Mouse (Mus musculus): ENCODE results near the gene Gm45337. TPM values are rescaled to one million over a fixed set of nuclear protein-coding genes. Genes with fewer than 3 reads are reported as not detected.

Gm45337 gene
- not detected for polyA plus RNA-seq (2014; fragmentation: Illumina TruSeq; extraction: RNeasy Lipid Tissue Mini Kit (QIAGEN cat#74804); ENCODE audit: low read depth, low replicate concordance)

DNA sequence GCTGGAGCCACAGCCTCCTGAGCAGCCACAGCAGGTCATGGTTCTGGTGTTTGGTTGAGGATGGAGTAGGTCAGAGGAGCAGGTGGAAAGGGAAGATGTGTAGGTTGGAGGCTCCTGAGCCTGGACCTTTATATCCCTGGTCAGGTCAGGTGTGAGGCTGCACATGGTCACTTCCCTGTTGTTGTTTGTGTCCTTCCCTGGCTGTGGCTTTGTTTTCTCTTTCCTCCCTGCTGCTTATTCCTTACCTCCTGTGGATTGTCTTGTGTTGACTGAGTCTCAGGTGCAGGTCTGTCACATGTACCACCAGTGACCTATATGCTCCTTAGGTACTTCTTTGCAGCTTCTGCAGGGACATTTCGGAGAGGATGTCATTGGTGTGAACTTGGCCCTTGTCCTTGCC lies at the start of gene Gm45337:
TSS of gene Gm45337 (minus strand) at position 101 of the 400 bp plus-strand sequence.

GRCm38 (mm10) chr7:142190289-142190688 lies 45.9 kb upstream of the Gm45337 start, which contains the start of gene Gm10153:
Gene Gm10153 (minus strand): TSS chr7:142190389.

GRCm38 (mm10) chr7:142175905-142176304 lies 31.5 kb upstream of the Gm45337 start, which contains the start of gene Krtap5-2:
Gene Krtap5-2 (minus strand): TSS chr7:142176005.

GRCm38 (mm10) chr7:142165639-142166038 lies 21.2 kb upstream of the Gm45337 start, which contains the start of gene Gm4553:
Gene Gm4553 (minus strand): TSS chr7:142165739.

GRCm38 (mm10) chr7:142157013-142157412 lies 12.6 kb upstream of the Gm45337 start, which contains the start of gene Gm29735:
Gene Gm29735 (minus strand): TSS chr7:142157113.

GRCm38 (mm10) chr7:142135934-142136333 lies 8.5 kb downstream of the Gm45337 start, which contains the start of gene Gm39115:
Gene Gm39115 (minus strand): TSS chr7:142136034.

DNA sequence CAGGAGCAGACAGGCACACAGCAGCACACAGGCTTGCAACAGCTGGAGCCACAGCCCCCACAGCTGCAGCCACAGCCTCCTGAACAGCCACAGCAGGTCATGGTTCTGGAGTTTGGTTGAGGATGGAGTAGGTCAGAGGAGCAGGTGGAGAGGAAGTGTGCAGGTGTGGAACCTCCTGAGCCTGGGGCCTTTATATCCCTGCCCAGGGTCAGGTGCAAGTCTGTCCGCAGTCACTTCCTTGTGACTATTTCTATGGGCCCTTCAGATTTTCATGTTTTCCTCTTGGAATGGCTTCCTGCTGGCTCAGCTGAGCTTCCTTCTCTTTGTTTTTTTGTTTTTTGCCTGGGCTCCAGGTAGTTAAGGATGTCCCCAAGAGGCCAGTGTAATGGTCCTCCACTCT lies 23.8 kb downstream of the Gm45337 start, which contains the start of gene Gm45618:
TSS of gene Gm45618 (minus strand) at position 101 of the 400 bp plus-strand sequence.

GRCm38 (mm10) chr7:142095183-142095931 lies 49.0 kb downstream of the Gm45337 start, which contains the start of gene Dusp8:
Gene Dusp8 (minus strand): TSS chr7:142095843.

Other genes starting within 250 kb of the Gm45337 start
- 61.8 TPM for gene Tollip, start 226.1 kb downstream of the Gm45337 start, polyA plus RNA-seq (2014; fragmentation: Illumina TruSeq; extraction: RNeasy Lipid Tissue Mini Kit (QIAGEN cat#74804); ENCODE audit: low read depth, low replicate concordance)
- gene Brsk2, start 194.9 kb downstream of the Gm45337 start, polyA plus RNA-seq (2014; fragmentation: Illumina TruSeq; extraction: RNeasy Lipid Tissue Mini Kit (QIAGEN cat#74804); ENCODE audit: low read depth, low replicate concordance) = 1.3 TPM
- 41.4 TPM for gene Mob2, start 83.5 kb downstream of the Gm45337 start, polyA plus RNA-seq (2014; fragmentation: Illumina TruSeq; extraction: RNeasy Lipid Tissue Mini Kit (QIAGEN cat#74804); ENCODE audit: low read depth, low replicate concordance)
- 7.1 TPM for gene Dusp8, start 48.8 kb downstream of the Gm45337 start, polyA plus RNA-seq (2014; fragmentation: Illumina TruSeq; extraction: RNeasy Lipid Tissue Mini Kit (QIAGEN cat#74804); ENCODE audit: low read depth, low replicate concordance)
- not detected for gene Gm45618, start 23.9 kb downstream of the Gm45337 start, polyA plus RNA-seq (2014; fragmentation: Illumina TruSeq; extraction: RNeasy Lipid Tissue Mini Kit (QIAGEN cat#74804); ENCODE audit: low read depth, low replicate concordance)
- not detected for gene Gm39115, start 8.6 kb downstream of the Gm45337 start, polyA plus RNA-seq (2014; fragmentation: Illumina TruSeq; extraction: RNeasy Lipid Tissue Mini Kit (QIAGEN cat#74804); ENCODE audit: low read depth, low replicate concordance)
- not detected for gene Gm29735, start 12.5 kb upstream of the Gm45337 start, polyA plus RNA-seq (2014; fragmentation: Illumina TruSeq; extraction: RNeasy Lipid Tissue Mini Kit (QIAGEN cat#74804); ENCODE audit: low read depth, low replicate concordance)
- not detected for gene Gm4553, start 21.1 kb upstream of the Gm45337 start, polyA plus RNA-seq (2014; fragmentation: Illumina TruSeq; extraction: RNeasy Lipid Tissue Mini Kit (QIAGEN cat#74804); ENCODE audit: low read depth, low replicate concordance)
- not detected for gene Krtap5-2, start 31.4 kb upstream of the Gm45337 start, polyA plus RNA-seq (2014; fragmentation: Illumina TruSeq; extraction: RNeasy Lipid Tissue Mini Kit (QIAGEN cat#74804); ENCODE audit: low read depth, low replicate concordance)
- not detected for gene Gm10153, start 45.8 kb upstream of the Gm45337 start, polyA plus RNA-seq (2014; fragmentation: Illumina TruSeq; extraction: RNeasy Lipid Tissue Mini Kit (QIAGEN cat#74804); ENCODE audit: low read depth, low replicate concordance)
- not detected for gene Krtap5-3, start 56.8 kb upstream of the Gm45337 start, polyA plus RNA-seq (2014; fragmentation: Illumina TruSeq; extraction: RNeasy Lipid Tissue Mini Kit (QIAGEN cat#74804); ENCODE audit: low read depth, low replicate concordance)
- gene Gm7579, start 67.3 kb upstream of the Gm45337 start, polyA plus RNA-seq (2014; fragmentation: Illumina TruSeq; extraction: RNeasy Lipid Tissue Mini Kit (QIAGEN cat#74804); ENCODE audit: low read depth, low replicate concordance) = not detected
- gene Krtap5-5, start 85.4 kb upstream of the Gm45337 start, polyA plus RNA-seq (2014; fragmentation: Illumina TruSeq; extraction: RNeasy Lipid Tissue Mini Kit (QIAGEN cat#74804); ENCODE audit: low read depth, low replicate concordance) = not detected
- gene Gm40460, start 96.5 kb upstream of the Gm45337 start, polyA plus RNA-seq (2014; fragmentation: Illumina TruSeq; extraction: RNeasy Lipid Tissue Mini Kit (QIAGEN cat#74804); ENCODE audit: low read depth, low replicate concordance) = not detected
- gene Gm2431, start 113.7 kb upstream of the Gm45337 start, polyA plus RNA-seq (2014; fragmentation: Illumina TruSeq; extraction: RNeasy Lipid Tissue Mini Kit (QIAGEN cat#74804); ENCODE audit: low read depth, low replicate concordance) = not detected
- gene Gm4559, start 129.8 kb upstream of the Gm45337 start, polyA plus RNA-seq (2014; fragmentation: Illumina TruSeq; extraction: RNeasy Lipid Tissue Mini Kit (QIAGEN cat#74804); ENCODE audit: low read depth, low replicate concordance) = not detected
- not detected for gene Krtap5-1, start 152.5 kb upstream of the Gm45337 start, polyA plus RNA-seq (2014; fragmentation: Illumina TruSeq; extraction: RNeasy Lipid Tissue Mini Kit (QIAGEN cat#74804); ENCODE audit: low read depth, low replicate concordance)
- gene Krtap5-4, start 158.9 kb upstream of the Gm45337 start, polyA plus RNA-seq (2014; fragmentation: Illumina TruSeq; extraction: RNeasy Lipid Tissue Mini Kit (QIAGEN cat#74804); ENCODE audit: low read depth, low replicate concordance) = not detected
- 2.1 TPM for gene Ifitm10, start 229.1 kb upstream of the Gm45337 start, polyA plus RNA-seq (2014; fragmentation: Illumina TruSeq; extraction: RNeasy Lipid Tissue Mini Kit (QIAGEN cat#74804); ENCODE audit: low read depth, low replicate concordance)
- not detected for gene Gm49369, start 238.1 kb upstream of the Gm45337 start, polyA plus RNA-seq (2014; fragmentation: Illumina TruSeq; extraction: RNeasy Lipid Tissue Mini Kit (QIAGEN cat#74804); ENCODE audit: low read depth, low replicate concordance)
- gene Ctsd, start 243.4 kb upstream of the Gm45337 start, polyA plus RNA-seq (2014; fragmentation: Illumina TruSeq; extraction: RNeasy Lipid Tissue Mini Kit (QIAGEN cat#74804); ENCODE audit: low read depth, low replicate concordance) = 780 TPM